Mouse (Mus musculus) spleen, adult 2 months (tissue): ENCODE results near the gene Gm17654. TPM values are rescaled to one million over a fixed set of nuclear protein-coding genes. Genes with fewer than 3 reads are reported as not detected.
"Not testable (repeated sequence)": the region's sequence is repeated elsewhere in the genome, so short reads cannot be mapped to it uniquely, and the experiment has no call there.

Source experiments
- DNase-seq, 2 experiments: peaks; one replicate each; pipeline versions ENCODE4 v3.0.0 to v3.0.0-alpha.2; 2012 to 2021; ENCODE audit warnings: low spot score in 2 of 2, low read depth in 1 of 2
- H3K27ac ChIP-seq: fragments of 200-500 bp; 2 replicates; pipeline ENCODE4 v1.5.1; 2012; ENCODE audit warnings: low read length, inconsistent platforms; ENCODE audit not compliant: insufficient read depth
- H3K27me3 ChIP-seq: fragments of 200-500 bp; 2 replicates; pipeline ENCODE4 v1.6.1; 2012; ENCODE audit warnings: mild to moderate bottlenecking, moderate library complexity, low read length, inconsistent platforms; ENCODE audit not compliant: control insufficient read depth, insufficient read depth
- H3K36me3 ChIP-seq: fragments of 200-500 bp; 2 replicates; pipeline ENCODE4 v1.6.1; 2012; ENCODE audit warnings: mild to moderate bottlenecking, low read length, inconsistent platforms; ENCODE audit not compliant: control insufficient read depth, insufficient read depth
- H3K4me1 ChIP-seq: fragments of 200-500 bp; 2 replicates; pipeline ENCODE4 v1.6.1; 2011; ENCODE audit warnings: inconsistent platforms; ENCODE audit not compliant: control insufficient read depth, insufficient read depth, insufficient read length
- H3K4me3 ChIP-seq: fragments of 200-500 bp; 2 replicates; pipeline ENCODE4 v1.5.1; 2011; ENCODE audit warnings: mild to moderate bottlenecking, inconsistent platforms; ENCODE audit not compliant: insufficient read depth, insufficient read length; ENCODE audit errors: extremely low read depth
- WGBS: fragments of 180-500 bp; shearing (Covaris S2); methylation state at CpG from one replicate; pipeline ENCODE4 v1.1.7; 2018; 5-methylcytosine and 5-hydroxymethylcytosine counted together
- polyA plus RNA-seq: library from polyadenylated mRNA; depleted of rRNA; stranded (reverse); fragments of >200 nt; gene quantifications from 2 replicates; pipeline ENCODE4 v1.2.3, GENCODE M21; 2012; rRNA removed

The Gm17654 gene
- not detected in 2 replicates for polyA plus RNA-seq

DNA sequence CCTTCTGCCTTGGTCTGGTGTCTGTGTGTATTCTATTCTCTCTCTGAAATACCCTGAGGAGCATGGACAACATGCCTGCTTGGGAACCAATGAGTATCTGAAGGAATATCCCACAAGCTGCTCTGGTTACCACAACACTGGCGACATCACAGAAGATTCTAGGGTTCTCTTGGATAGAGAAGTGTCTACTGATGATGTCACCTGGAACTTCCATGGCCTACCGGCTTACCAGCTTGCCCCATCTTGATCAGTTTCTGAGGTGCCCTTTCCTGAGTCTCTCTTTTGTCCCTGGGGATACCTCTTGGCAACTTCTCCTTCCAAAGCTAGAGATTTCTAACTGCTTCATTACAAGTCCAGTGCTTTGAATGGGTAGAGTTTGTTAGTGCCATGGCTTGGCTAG, at the start of gene Gm17654:
TSS of gene Gm17654 (minus strand) at position 101 of the 400 bp plus-strand sequence.
- DNase-seq, H3K4me1 ChIP-seq, H3K27ac ChIP-seq, H3K27me3 ChIP-seq, H3K4me3 ChIP-seq, H3K36me3 ChIP-seq: not testable (repeated sequence)
- WGBS = 75% methylated on average over 1 of the region's 2 CpGs

GRCm38 (mm10) chr14:43607913-43608312, 29.0 kb upstream of the Gm17654 start, which contains the start of gene Gm10375:
Gene Gm10375 (minus strand): TSS chr14:43608013.
- not testable (repeated sequence) for H3K4me1 ChIP-seq, H3K27me3 ChIP-seq, H3K4me3 ChIP-seq, H3K27ac ChIP-seq, DNase-seq, H3K36me3 ChIP-seq

- WGBS = 78% methylated on average over 4 of the region's 4 CpGs
- not testable (repeated sequence) for H3K36me3 ChIP-seq, DNase-seq, H3K4me3 ChIP-seq, H3K27me3 ChIP-seq, H3K27ac ChIP-seq, H3K4me1 ChIP-seq
Measured at GRCm38 (mm10) chr14:43577969-43578368, 977 bp downstream of the Gm17654 start.

- not testable (repeated sequence) for H3K4me1 ChIP-seq, DNase-seq, H3K27ac ChIP-seq, H3K4me3 ChIP-seq, H3K36me3 ChIP-seq, H3K27me3 ChIP-seq
- WGBS = 87% methylated on average over 2 of the region's 2 CpGs
Measured at GRCm38 (mm10) chr14:43552271-43552670, 26.7 kb downstream of the Gm17654 start.

DNA sequence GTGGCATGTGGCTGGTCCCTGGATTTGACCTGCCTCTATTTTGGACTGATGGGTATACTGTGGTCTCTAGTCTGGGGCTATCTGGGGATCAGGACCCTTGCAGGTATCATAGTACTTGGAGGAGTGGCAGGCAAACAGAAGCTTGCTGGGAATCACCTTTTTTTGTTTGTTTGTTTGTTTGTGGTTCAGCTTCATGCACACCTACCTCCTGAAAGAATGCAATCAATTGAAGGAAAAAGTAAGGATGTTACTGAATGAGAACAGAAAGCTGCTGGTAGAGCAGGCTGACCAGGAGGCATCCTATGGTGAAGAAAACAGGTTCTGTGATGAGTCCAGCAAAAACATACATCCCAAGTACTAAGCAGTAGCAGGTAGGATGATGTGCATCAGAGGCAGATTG, 32.7 kb downstream of the Gm17654 start:
- not testable (repeated sequence) for DNase-seq, H3K4me3 ChIP-seq, H3K4me1 ChIP-seq, H3K36me3 ChIP-seq, H3K27me3 ChIP-seq, H3K27ac ChIP-seq

GRCm38 (mm10) chr14:43543276-43543675, 35.7 kb downstream of the Gm17654 start, which contains the start of gene Gm5799:
Gene Gm5799 (plus strand): TSS chr14:43543576.
- not testable (repeated sequence) for H3K4me3 ChIP-seq, H3K4me1 ChIP-seq, H3K27me3 ChIP-seq, H3K27ac ChIP-seq, DNase-seq, H3K36me3 ChIP-seq
- 81% methylated on average over 2 of the region's 2 CpGs for WGBS

DNA sequence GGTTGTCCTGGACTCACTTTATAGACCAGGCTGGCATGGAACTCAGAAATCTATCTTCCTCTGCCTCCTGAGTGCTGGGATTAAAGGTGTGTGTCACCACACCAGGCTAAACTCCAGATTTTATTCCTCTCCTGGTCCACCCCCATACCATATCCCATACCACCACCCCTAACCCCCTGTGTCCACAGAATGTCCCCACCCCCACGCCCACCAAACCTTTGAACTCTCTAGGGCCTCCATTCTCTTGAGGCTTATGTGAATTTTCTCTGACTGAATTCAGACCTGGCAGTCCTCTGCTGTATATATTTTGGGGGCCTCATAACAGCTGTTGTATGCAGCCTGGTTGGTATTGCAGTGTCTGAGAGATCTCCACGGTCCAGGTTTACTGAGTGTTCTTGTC, 40.8 kb downstream of the Gm17654 start:
- DNase-seq, H3K4me1 ChIP-seq, H3K27me3 ChIP-seq, H3K27ac ChIP-seq, H3K36me3 ChIP-seq, H3K4me3 ChIP-seq: not testable (repeated sequence)
- 67% methylated on average over 2 of the region's 2 CpGs for WGBS

GRCm38 (mm10) chr14:43532387-43532786, 46.6 kb downstream of the Gm17654 start:
- H3K4me3 ChIP-seq, H3K27ac ChIP-seq, H3K36me3 ChIP-seq, DNase-seq, H3K27me3 ChIP-seq, H3K4me1 ChIP-seq: not testable (repeated sequence)
- WGBS = 61% methylated on average over 5 of the region's 6 CpGs

DNA sequence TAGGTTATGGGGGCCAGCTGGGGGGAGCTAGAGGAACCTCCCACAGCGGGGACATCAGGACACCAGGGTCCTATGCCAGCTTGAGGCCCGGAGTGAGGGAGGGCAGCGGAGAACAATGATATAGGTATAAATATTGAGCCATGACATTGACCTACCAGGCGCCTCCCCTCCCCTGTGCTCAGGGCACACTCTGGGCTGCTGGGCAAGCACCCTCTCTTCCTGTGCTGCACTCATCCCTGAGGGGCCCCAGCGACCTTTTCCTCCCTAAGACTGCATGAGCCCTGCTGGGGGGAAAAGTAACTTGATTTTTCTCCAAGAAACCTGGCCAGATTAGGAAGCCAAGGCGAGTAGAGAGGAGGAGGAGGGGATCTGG, 46.9 kb downstream of the Gm17654 start:
- not testable (repeated sequence) for H3K4me3 ChIP-seq, H3K27ac ChIP-seq, H3K36me3 ChIP-seq, H3K4me1 ChIP-seq, DNase-seq, H3K27me3 ChIP-seq
- WGBS = no CpG with 5 or more reads among the region's 6 CpGs

DNA sequence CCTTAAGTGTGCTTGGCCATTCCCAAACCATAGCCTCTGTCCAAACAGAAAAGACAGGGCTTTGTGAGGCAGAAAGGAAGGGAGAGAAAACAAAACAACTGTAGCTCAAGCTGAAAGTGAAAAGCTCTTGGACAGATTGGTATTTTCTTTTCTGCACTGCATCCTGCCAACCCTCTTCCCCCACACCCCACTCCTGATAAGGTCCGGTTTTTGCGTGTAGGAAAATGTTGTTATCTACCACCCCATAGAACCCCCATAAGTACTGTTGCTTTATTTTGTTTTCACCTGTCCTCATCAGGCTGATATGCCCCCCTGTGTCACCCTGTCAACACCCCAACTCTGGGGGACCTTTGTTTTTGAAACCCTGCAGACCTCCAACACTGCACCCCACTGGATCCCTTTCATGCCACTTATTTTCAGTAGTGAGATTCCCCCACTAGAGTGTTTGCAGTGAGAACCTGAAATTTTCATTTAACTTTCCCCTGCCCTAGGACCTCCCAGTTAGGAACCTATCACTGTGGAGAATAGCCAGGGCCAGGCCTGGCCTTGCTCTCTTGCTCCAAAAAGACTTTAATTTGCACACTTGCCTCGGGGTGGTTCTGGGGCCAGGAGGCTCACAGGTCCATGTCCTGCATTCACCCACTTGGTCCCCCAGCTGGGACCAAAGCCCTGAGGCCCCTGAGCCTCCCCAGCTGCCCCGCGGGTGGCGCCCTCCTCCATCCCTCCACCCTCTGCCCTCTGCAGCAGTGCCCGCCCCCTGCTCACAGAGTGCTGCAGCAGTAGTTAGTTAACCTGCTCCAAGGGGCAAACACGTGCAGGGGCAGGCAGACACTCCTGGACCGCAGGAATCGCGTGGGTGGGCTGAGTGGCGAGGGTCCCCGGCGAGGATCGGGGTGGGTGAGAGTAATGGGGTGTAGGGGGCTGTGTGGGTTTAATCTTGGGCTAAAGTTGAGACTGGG, 47.6 kb downstream of the Gm17654 start:
- not testable (repeated sequence) for H3K36me3 ChIP-seq, DNase-seq, H3K27me3 ChIP-seq, H3K4me3 ChIP-seq, H3K27ac ChIP-seq, H3K4me1 ChIP-seq
- 42% methylated on average over 15 of the region's 15 CpGs for WGBS
